Mouse (Mus musculus) cerebellum, adult 9-10 months (tissue): Measurements from ENCODE around the gene Gmds.

Source experiments
- DNase-seq: peaks from one replicate; pipeline ENCODE4 v3.0.0; 2022

Gmds gene

DNA sequence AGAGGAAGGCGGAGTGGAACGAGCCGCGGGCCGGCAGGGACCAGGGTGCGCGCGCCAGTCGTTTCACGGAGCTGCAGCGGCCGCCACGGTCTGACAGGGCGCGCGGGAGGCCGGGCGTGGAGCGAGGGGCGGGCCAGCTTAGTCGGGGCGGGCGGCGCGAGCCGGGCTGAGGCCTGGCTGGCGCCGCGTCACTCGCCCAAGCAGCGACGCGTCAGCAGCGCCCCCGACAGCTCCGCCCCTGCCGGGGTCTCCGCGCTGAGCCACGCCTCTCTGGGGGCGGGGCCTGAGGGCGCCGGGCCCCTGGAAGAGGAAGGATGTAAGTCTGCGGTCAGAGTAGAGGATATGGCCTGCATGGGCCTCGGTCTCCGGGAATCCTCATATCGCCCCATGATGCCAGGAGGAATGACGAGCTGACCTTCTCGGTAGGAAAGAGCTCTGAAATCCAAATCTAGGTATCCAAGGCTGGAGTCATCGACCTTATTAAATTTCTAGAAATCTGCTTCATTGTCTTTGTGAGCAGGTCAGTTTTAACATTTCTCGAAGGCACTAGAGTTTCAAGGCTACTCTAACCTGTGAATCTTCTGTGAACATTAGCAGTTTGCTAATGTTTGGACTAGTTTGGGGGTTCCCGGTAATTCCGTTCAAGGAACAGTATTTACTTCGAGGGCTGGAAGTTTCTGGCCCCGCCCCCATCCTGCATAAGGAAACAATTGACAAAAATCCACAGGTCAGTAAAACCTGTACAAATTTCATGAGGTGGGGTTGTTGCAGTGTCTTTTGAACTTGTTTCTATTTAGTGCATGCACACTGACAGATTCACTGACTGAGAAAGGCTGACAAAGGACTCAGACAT, at the start of gene Gmds:
Gene Gmds, minus strand, starts transcription at position 228 of the 853 bp plus-strand sequence.
- peak; percentile 95 for DNase-seq

DNA sequence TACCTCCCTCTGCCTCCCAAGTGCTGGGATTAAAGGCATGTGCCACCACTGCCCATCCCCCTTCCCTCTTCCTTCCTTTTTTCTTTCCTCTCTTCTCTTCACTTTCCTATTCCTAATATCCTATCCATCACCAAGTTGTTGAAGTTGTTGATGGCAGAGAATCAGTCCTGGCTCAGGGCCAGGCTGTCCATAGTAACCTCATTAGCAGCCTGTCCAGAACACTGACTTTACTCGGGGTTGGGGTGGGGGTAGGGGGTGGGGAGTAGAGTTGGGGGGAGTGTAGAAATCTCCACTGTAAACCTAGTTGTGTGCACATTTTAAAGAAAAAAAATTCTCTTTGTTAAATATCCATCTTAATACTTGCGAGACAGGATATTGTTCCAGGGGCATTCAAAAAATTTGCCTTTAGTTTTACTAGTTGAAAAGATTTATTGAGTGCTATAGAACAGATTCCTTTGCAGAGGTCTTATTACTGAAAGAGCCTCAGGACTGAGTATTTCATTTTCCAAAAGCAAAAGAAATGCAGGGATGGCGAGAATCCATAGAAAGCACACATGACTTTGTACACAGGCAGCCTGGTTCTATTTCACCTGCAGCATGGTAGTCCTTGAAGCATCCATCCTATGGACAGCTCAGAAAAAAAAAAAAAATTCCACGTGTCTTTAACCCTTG, 47.0 kb upstream of the Gmds start:
- no peak for DNase-seq

DNA sequence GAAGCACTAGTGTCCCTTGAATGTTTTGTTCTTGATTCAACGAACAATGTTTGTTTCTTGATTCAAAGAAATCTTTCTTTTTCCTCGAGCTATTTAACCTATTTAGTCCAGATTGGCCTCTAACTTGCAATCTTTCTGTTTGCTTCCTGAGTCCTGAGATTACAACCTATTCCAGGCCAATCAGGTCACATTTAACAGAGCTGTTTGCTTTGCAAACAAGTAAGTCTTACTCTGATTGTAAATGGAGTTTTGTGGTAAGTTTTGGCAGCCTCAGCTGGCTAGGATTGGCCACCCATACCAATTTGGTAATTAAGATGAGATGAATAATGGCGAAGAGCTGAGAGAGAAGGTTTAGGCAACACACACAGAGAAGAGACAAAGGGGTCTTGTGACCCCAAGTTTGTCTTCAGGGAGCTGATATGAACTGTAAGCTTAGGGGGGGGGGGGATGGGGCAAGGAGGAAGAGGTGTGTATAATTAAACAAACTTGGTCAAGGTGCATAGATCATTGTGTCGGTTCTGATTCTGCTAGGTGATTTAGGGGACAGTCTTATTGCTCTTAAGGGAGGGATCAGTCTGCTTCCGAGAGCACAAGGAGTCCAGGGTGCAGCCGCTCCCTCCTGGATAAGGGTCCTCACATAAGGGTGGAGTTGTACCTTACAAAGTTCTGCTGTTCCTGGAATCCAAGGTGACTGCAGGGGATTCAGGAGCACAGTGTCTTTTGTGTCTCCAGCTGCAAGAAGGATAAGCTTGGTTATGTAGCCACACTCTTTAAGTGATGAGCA, 43.9 kb upstream of the Gmds start:
- no peak for DNase-seq

DNA sequence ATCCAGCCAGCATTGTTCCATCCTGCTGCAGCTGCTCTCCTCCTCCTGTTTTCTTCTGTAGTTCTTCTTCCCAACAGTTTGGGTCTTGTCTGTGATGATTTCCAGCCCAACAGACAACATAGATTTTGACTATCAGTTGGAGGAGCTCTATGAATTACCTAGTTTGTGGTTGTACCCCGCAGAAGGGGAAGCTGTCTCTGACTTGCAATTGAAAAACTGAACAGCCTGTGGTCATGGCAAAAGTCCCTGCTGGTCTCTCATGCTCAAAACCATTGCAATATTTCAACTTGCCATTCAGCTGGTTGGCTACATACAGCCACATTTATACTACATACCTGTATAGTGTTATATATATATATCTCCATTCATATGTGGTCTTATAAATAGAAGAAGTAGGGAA, 40.1 kb upstream of the Gmds start:
- no peak for DNase-seq

DNA sequence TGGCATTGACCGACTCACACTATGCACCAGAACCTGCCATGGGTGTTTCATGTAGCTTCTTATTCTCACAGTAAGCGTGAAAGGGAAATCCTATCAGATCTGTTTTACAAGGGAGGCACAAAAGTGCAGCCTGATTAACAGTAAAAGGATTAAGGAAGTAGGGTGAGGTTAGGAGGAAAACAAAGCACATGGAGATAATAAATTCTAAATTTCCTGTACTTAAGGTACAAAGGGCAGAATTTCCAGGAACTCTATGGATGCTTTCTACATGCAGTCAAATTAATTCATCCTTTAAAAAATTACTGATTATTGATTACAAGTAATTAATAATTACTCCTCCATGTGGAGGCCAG, 34.0 kb upstream of the Gmds start:
- no peak for DNase-seq

DNA sequence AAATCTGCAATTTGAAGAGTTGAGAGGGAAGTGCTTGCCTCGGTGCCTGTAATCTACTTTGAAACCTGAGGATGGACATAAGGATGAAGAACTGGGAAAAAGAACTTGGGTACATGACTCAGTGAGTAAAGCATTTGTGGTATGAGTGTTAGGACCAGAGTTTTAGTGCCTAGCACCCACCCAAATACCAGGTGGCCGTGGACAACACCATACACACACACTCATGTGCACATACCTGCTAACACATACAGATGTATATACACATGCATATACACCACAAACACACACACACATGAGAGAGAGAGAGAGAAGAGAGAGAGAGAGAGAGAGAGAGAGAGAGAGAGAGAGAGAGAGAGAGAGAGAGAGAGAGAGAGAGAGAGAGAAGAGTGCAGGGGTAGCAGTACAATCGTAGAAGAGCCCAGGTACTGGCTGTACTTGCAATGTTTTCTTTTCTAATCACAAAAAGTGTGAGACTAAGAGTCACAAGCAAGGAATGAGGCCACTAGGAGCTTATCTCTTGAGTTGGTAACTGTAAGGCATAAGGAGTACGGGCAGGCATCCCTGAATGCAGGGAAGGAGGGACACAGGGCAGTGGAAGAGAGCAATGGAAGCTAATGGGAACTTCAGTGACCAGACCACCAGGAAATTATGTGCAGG, 33.5 kb upstream of the Gmds start:
- DNase-seq = no peak

DNA sequence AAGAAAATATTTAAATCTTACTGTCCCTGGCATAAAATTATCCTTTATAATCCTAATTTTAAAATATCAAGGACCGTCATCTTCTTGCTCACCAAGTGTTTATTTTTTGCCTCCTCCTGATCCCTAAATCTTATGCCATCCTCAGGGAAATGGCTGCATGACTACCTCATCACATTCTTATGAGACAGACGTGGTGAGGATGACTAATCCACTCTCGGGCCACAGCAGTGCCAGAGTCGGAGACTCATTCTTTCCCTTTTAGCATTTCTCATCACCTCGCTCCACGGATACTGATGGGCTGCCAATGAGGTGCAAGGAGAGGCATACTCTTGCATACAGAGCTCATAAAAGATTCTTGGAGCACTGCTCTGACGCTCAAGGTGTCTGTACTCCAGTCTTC, 32.2 kb upstream of the Gmds start:
- no peak for DNase-seq

DNA sequence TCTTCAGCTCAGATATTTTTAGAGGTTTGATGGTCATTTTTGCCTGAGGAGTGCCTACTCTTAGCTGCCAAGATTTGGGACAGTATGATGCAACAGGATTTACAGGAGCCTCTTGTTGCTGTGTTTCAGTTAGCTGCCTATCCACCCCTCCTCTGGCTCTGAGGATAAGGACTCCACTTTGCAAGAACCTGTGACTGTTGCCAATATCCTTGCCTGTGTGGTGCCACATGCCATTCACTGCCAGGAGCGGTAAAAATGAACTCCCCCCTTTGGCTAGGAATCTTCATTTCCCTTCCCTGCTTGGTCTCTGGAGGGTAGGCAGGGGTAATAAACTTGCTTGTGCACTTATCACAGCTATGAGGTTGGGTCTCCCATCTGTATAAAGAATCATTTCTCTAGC, 31.6 kb upstream of the Gmds start:
- no peak for DNase-seq

DNA sequence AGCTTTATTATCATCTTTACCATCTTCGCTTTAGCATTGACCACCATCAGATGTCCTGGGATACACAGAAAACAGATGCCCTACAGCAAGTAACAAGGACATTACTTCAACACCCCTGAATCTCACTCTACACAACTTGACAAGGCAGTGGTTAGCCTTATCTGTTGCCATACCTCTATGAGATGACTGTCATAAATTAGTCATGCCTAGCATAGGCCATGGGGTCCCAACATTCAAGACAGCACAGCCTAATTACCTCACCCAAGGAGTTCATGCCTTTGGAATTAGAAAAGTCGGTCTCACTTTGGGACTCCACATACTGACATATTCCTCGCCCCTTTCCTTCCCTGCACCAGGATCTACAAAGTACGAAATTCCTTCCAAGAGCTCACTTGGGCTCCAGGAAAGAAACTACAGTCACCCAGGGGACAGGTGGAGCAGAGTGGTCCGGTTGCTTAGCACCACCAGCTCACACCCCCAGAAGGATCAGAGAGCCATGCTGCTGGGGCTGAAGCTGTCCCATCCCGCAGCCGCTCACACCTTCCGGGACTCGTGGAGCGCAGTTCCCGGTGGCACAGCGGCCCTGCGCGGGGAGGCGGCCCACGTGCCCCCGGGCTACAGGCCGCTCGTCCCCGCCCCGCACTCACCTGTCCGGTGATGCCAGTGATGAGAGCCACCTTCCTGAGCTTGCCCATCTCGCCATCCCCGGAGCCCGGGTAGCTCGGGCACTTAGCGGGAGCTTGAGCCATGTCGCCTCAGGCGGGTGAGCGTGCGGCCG, 616 bp downstream of the Gmds start:
- no peak for DNase-seq

DNA sequence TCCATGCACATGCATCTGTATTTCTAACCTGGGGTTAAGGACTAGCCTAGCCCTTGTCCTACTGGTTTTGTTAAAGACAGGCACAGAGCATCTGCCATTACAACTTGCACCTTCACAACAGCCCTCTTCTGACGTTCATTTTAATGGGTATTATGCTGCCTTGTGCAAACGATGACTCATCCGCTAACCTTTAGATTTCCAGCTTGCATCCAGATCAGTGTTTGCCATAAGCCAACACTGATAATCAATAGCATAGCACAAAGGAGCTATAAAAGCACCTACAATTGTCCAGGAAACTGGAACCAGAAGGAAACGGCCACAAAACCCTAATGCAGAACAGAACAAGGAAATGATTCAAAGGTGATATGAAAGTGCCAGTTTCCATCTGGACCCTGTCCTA, 20.2 kb downstream of the Gmds start:
- no peak for DNase-seq

DNA sequence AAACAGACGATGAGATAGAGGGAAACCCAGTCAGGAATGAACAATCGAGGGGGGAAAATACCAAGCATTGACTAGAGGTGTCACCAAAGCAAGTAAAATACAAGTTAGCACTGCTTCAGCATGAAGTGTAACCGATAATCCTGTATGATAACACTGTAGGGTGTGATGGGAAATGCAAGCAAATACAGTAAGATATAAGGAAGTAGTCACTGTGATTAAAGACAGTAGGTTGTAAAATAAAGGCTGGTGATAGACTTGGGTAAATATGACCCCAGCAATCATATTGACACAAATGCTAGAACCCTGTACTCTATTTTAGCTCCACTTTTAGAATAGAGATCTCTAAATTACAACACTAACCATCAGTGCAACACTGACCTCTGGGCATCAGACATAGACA, 21.2 kb downstream of the Gmds start:
- no peak for DNase-seq

DNA sequence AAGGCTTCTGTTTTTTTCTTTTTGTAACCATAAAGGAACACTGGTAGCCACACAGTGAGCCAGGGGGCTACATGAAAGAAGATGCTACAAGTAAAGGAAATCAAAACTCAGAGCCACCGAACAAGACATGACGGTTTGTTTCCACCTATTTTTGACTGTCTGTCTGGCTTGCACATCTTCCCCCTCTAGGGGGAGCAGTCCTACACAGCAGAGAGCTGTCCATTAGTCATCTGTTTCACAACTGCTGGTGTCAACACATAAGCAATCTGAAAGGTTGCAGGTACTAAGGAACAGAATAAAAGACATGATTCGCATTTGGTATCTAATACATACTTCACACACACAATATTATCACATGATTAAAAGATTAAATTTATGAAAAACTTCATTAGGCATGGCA, 25.9 kb downstream of the Gmds start:
- DNase-seq = peak; percentile 32

DNA sequence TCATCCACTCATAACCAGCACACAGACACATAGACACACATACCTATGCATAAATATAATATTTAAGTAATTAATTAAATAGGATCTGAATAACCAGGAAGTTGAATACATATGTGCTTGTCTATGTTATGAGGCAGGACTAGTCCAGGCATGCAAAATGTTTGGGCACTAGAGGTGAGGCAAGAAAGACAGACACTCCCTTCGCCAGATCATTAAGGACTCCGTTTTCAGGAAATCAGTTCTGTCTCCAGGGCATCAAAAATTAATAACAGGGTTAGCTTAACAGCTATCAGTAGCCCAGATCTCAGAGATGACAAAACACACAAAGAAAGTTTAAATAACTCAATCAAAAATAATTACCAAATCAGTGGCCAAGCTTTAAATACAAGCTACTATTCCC, 27.1 kb downstream of the Gmds start:
- no peak for DNase-seq

DNA sequence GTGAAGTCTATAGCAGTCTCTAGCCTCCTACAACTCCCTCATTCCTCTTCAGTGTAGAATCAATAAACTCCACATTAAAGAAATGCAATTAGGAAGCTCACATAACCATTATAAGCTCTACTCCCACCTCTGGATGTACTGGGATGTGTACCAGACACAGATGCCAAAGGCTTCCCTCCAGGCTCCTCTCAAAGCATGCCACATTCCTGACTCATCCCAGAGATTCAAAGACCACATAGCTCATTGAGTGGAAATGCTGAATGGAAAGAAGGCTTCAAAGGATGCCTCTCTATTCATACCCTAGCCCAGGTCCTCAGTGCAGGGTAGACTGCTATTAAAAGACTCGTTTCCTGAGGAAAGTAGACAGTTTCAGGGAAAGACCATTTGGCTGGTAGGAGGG, 40.1 kb downstream of the Gmds start:
- DNase-seq = no peak

DNA sequence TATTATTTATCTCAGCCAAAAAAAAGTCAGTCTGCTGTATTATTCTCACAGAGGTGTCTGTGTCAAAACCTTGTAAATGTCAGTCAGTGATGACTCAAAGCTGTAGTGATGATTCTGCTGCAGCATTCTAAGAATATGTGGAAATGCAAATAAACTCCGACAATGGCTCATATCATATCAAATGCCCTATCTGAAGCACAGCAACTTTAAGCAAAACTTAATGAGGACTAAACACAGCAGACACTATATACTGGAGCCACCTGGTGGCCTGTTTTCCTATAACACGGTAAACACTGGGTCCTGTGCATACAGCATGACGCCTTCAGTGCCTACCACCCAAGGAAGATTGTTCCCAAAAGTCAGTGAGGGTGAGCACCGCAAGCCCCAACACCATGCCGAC, 41.1 kb downstream of the Gmds start:
- DNase-seq = no peak

DNA sequence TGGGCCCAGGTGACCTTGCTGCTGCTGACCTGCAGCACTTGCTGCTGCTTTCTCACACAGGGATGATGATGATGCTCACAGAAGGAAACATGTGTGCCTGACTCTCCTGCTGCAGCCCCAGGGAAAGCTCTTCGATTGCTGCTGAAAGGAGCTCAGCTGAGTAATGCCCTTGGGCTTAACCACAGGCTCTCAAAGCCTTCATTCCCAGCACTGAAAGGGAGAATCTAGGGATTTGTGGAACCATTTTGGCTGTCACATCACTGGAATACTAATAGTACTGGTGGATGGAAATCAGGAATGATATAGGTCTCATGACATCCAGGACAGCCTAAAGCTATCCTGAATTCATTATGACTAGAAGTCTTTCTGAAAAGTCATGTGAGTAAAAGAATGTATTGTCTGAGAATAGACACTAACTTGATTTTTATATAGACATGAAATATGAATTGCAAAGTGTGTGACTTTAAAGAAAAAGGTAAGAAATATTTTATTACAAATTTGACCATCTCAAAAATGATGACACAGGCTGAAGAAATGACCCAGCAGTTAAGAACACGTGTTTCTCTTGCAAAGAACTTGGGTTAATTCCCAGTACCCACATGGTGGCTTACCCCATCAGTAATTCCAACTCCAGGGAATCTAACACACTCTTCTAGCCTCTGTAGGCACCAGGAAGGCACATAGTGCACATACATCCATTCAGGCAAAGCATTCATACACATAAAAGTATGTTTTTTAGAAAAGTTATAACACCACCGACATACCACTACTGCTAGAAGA, 43.9 kb downstream of the Gmds start:
- no peak for DNase-seq

DNA sequence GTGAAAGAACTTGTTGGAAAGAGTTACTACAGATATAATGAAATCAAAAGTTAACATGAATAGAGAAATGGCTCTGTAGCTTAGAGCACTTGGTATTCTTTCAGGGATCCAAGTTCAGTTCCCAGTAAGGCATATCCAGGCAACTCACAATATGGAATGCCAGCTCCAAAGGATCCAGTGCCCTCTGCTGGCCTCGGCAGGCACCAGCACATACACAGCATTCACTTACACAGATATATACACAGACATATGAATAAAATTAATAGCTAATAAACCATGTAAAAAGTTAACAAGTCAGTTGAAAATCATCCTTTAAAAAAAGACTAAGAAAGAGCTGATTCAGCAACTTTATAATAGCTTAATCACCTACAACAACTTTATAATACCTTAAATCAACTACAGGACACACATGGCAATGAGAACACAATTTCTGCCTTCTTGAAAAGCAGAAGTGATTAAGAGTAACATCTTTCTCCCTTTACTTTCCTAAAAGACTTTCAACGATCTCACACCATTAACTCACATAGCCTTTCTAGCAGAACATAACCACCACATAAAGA, 65.5 kb downstream of the Gmds start:
- no peak for DNase-seq

DNA sequence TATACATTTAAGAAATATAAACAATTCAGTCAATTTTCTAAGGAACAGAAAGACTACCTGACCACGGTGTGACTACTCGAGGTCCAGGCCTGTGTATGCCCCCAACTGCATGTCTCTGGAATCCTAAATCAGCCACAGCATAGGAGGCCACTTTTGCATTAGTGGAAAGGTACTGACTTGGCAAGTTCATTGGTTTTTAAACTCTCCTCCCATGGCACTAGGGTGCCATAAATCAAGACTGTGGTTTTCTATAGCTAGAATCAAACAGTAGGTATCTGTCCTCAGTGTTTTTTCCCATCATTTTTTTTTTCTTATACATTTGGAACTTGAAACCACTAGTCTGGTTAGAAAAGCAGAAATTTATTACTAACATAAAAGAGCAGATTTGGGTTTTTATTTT, 68.8 kb downstream of the Gmds start:
- DNase-seq = no peak

DNA sequence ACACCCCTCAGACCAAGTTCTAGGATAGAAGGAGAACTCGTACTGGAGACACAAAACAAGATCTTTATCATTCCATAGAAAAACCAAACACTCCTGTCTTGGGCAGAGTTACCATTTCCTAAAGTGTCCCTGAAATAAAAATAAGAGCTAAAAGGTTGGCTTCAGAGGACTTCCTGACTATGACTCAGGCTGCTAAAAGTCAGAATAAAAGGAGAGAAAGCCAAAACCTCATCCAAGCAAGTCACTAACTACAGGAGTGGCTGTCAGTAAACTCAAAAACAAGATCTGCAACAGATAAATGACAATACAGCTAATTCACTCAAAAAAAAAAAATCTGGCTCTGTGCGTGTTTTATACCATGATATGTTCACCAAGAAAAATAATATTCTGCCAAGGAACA, 69.3 kb downstream of the Gmds start:
- no peak for DNase-seq

DNA sequence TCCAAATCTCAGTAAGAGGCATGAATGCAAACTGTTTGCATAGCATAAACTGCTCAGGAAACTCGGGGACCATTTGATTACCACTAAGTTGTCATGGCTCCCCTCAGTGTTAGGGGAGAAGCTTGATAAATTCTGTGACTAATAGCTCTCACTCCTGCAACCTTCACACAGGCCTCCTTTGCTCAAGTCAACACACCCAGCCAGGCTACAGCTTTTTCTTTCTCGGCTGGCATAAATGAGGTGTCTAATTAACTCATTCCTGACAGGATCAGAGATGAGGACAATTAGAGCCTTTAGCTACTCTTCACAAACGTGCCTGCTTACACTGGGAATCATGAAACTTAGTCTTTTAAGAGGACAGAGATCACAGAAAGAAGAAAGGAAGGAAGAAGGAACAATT, 70.3 kb downstream of the Gmds start:
- DNase-seq = no peak

DNA sequence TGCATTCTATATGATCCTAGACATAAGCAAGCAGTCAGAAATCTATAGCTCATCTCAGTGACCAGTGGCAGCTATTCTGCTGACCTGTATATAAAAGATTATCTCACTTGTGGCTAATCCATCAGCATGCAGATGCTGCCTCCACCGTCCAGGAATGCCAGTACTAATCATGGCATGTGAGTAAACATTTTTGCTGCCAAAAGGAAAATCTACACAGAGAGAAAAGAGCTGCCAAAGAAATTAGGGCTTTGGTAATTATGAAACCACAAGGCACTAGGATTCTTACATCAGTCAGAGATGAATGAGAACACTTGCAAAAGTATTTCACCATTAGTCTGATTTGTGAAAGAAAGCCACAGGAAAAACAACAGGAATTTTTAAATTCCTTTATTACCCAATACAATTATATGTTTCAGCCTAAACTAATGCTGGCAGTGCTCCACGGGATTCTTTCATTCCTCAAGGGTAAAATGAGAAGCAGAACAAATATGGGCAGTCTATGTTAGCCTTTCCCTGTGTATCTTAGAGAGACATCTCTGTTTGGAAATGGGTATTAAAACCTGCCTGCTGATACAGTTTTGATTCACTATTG, 71.3 kb downstream of the Gmds start:
- DNase-seq = no peak
